Mouse (Mus musculus): Measurements from ENCODE around the gene Stat3.

Stat3 gene

DNA sequence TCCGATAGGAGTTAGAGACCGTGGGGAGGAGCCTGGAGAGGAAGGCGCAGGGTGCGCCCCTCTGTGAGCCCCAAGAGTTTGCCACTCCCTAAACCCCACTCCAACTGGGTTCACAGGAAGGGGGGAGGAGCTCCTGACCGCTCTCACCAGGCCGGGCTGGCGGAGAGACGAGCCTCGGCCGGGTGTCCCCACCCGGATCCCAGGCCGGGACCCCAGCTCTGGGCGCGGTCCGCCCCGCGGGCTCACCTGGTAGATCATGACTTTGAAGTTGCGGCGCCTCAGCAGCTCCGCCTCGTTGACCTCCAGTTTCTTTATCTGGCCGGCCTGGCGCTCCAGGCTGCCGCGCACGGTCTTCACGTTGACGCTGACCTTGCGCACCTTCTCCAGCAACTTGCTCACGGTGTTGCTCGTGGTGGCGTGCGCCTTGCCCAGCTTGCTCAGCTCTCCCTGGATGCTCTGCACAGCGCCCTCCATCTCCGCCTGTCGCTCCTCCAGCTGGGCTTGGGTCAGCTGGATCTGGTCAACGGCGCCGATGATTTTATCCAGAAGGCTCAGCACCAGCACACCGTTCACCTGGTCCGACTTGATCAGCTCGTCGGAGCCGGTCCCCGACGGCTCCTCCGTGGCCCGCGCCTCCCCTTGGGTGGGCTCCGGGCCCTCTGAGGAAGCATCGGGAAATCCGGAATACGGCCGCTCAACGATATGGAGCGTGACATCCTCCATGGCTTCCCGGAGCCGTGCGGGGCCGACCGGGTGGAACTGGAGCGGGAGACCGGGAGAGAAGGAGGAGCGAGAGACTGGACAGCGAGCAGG, 30.6 kb upstream of the Stat3 start:
- Histone ChIP-seq H3K36me3 (ENCODE audit: control insufficient read depth, insufficient read depth, low read length, poor library complexity, severe bottlenecking) (no peaks in the 10 kb centered on the region), H3K27me3 (ENCODE audit: control insufficient read depth, insufficient read depth, low read length, poor library complexity, severe bottlenecking) (peaks cover 3% of the 10 kb centered on the region; the same call in 1 of the 2 replicates)
- peak; percentile 29 for DNase-seq (ENCODE audit: low read depth, low spot score)

DNA sequence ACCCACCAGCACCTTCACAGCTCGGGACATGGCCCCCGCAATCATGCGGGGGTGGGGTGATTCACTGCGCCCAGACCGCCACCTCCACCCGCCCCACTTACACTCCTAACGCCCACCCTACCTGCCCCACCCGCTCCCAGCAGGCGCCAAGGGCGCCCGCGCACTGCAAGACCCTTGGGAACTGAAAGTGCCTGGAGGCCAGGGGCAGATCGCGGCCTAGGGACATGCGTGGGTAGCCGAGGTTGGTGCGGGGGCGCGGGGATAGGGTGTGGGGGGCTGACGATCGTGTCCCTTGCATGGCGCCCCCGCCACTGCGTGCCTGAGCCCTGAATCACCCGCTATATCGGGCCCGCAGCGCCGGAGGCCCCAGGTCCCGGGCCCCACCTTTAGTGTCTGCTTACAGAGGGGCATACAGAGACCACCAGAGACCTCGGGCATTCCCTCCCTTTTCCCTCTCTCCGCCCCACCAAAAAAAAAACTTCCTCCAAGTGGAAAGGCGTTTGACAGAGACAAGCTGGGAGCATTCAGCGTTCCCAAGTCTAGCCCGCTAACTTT, 29.9 kb upstream of the Stat3 start:
- peaks cover 3% of the 10 kb centered on the region; the same call in 1 of the 2 replicates for H3K27me3 ChIP-seq (ENCODE audit: control insufficient read depth, insufficient read depth, low read length, poor library complexity, severe bottlenecking)
- no peaks in the 10 kb centered on the region for H3K36me3 ChIP-seq (ENCODE audit: control insufficient read depth, insufficient read depth, low read length, poor library complexity, severe bottlenecking)
- DNase-seq (ENCODE audit: low read depth, low spot score) = no peak

DNA sequence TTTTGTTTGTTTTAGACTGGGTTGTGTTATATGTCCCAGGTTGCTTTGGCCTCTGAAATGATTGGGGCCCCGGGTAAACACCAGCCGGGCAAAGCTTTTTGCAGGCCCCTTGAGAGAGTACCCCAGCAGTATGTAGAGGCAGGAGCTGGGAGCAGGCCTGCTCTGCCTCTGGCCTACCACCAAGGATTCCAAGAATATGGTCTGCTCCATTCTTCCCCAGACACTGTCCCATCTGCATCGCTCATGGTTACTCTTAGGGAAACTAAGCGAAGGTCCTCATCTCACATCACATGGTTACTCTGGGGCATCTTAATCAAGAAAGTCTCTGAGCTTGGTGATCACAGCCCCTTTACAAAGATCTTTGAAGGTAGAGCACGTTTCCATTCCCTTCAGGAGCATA, 29.2 kb upstream of the Stat3 start:
- peaks cover 3% of the 10 kb centered on the region; the same call in 1 of the 2 replicates for H3K27me3 ChIP-seq (ENCODE audit: control insufficient read depth, insufficient read depth, low read length, poor library complexity, severe bottlenecking)
- no peaks in the 10 kb centered on the region for H3K36me3 ChIP-seq (ENCODE audit: control insufficient read depth, insufficient read depth, low read length, poor library complexity, severe bottlenecking)
- no peak for DNase-seq (ENCODE audit: low read depth, low spot score)

DNA sequence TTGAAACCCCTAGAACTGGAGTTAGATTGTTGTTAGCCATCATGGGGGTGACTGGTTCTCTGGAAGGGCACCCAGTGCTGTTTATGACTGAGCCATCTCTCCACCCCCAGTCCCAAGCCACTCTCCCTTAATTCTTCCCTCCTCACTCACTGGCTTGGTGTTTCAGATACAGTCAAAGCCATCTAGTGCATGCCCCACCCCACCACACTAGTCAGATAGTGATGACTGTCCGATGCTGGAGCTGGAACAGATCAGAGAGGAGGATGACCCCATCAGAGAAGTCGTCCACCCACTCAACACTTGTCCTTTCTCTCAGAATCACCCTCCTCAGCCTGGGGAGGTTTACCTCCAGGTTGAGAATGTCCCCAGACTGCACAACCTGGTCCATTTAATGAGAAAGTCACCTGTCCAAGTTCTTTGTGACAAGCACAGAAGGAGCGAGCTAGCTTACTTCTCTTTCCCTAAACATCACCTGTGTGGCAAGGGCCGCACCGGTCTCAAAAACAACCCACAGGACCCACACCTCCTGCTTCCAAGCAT, 28.6 kb upstream of the Stat3 start:
- no peaks in the 10 kb centered on the region for H3K36me3 ChIP-seq (ENCODE audit: control insufficient read depth, insufficient read depth, low read length, poor library complexity, severe bottlenecking)
- H3K27me3 ChIP-seq (ENCODE audit: control insufficient read depth, insufficient read depth, low read length, poor library complexity, severe bottlenecking) = 0 out of 2 replicates have a peak, but pooled peaks cover 1% of the 10 kb centered on the region
- no peak for DNase-seq (ENCODE audit: low read depth, low spot score)

DNA sequence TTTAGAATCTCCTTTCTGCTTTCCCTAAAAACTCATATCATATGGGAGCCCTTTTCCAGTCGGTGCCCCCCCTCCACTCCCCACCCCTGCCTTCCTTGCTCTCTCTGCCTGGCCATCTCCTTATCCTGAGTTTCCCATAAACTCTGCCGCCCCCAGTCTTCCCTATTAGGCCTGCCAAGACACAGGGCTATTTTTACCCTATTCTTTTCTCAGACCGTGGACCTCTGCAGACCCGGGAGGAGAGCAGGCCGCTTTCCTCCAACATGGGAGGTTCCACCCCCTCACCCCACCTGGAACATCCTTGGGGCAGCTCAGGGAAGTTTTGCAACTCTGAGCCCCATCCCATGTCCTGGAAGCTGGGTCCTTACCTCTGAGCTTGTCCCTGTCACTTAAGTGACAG, 28.0 kb upstream of the Stat3 start:
- Histone ChIP-seq H3K27me3 (ENCODE audit: control insufficient read depth, insufficient read depth, low read length, poor library complexity, severe bottlenecking) (0 out of 2 replicates have a peak, but pooled peaks cover 1% of the 10 kb centered on the region), H3K36me3 (ENCODE audit: control insufficient read depth, insufficient read depth, low read length, poor library complexity, severe bottlenecking) (no peaks in the 10 kb centered on the region)
- no peak for DNase-seq (ENCODE audit: low read depth, low spot score)

DNA sequence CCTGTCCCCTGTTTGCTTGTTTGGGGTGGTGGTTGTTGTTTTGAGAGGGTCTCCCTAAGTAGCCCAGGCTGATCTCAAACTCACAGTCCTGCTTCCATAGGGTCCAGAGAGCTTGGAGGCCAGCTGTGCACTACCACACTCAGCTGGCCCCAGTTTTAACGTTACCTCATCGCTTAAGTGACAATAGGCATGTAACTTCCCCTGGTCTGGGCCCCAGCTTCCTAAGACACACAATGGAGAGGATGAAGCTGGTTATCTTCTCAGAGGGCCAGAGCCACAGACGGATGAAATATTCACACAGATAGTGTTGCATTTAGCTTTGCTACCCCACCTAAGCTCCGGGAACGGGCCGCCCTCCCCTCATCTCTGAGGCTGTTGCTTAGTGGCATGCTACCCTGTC, 26.4 kb upstream of the Stat3 start:
- Histone ChIP-seq H3K36me3 (ENCODE audit: control insufficient read depth, insufficient read depth, low read length, poor library complexity, severe bottlenecking) (no peaks in the 10 kb centered on the region), H3K27me3 (ENCODE audit: control insufficient read depth, insufficient read depth, low read length, poor library complexity, severe bottlenecking) (0 out of 2 replicates have a peak, but pooled peaks cover 1% of the 10 kb centered on the region)
- no peak for DNase-seq (ENCODE audit: low read depth, low spot score)

DNA sequence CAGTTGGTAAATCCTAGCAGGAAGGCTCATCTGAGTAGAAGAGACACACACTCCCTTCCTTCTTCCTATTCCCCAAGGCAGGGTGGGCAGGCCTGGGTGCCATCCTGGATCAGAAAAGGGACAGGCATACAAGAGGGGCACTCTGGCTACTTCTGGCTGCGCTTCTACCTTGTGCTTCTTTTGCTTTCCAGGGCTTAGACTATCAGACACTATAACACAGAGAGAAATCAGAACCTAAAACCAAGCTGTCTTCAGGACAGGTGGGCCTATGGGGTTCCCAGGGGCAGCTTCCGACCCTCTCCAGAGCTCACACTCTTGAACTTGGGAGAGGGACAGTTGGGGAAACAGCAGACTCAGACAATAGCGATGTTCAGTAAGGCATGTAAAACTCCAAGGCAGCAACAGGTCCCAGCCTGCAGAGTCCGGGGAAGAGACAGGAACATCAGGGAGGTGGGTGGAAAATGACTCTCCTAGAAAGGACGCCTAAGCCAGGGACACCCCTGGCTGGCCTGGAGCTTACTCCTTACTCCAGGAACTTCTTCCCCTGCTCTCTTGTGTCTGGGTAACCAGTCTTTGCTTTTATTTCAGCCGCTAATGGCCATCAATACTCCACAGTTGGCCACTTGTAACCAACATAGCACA, 25.7 kb upstream of the Stat3 start:
- no peaks in the 10 kb centered on the region for H3K27me3 ChIP-seq (ENCODE audit: control insufficient read depth, insufficient read depth, low read length, poor library complexity, severe bottlenecking)

DNA sequence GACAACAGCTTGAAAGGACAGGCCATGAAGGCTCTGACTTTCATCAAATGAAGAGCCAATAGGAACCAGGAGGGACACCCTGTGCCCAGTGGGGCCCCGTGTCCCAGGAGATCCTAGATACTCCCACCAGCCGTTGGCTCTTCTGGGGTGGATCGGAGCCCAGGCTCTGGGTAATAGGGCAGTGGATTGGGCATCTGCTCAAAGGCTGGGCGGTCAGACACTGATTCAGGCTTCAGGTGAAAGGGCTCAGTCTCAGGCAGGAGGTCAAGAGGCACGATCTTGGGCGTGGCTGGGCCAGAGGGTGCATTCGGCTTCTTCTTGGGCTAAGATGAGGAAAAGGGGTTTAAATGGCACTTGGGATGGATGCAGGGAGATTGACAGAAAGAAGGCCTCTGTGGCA, 24.8 kb upstream of the Stat3 start:
- no peaks in the 10 kb centered on the region for H3K27me3 ChIP-seq (ENCODE audit: control insufficient read depth, insufficient read depth, low read length, poor library complexity, severe bottlenecking)
- H3K36me3 ChIP-seq (ENCODE audit: control insufficient read depth, insufficient read depth, low read length, poor library complexity, severe bottlenecking) = no peaks in the 10 kb centered on the region
- no peak for DNase-seq (ENCODE audit: low read depth, low spot score)

More for the DNA sequence above, 25.7 kb upstream of the Stat3 start:
- no peak for DNase-seq (ENCODE audit: low read depth, low spot score)
- no peaks in the 10 kb centered on the region for H3K36me3 ChIP-seq (ENCODE audit: control insufficient read depth, insufficient read depth, low read length, poor library complexity, severe bottlenecking)

DNA sequence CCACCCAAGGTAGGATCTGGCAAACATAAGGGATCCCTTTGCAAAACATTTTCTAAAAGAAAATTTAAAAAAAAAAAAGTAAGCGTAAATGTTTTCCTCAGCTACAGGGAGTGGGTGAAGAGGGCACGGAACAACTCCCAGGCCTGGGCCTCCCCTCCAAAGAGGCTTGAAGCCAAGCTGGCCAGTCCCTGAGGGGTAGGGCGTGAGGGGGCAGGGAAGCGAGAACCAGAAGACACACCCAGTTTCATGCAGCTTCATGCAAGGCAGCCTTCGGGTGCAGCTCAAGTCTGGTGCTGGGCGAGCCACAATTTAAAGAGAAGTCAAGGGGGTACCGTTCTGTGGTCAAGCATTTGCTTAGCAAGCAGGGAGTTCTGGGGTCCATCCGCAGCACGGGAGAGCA, 24.3 kb upstream of the Stat3 start:
- DNase-seq (ENCODE audit: low read depth, low spot score) = no peak
- Histone ChIP-seq H3K27me3 (ENCODE audit: control insufficient read depth, insufficient read depth, low read length, poor library complexity, severe bottlenecking) (no peaks in the 10 kb centered on the region), H3K36me3 (ENCODE audit: control insufficient read depth, insufficient read depth, low read length, poor library complexity, severe bottlenecking) (no peaks in the 10 kb centered on the region)

DNA sequence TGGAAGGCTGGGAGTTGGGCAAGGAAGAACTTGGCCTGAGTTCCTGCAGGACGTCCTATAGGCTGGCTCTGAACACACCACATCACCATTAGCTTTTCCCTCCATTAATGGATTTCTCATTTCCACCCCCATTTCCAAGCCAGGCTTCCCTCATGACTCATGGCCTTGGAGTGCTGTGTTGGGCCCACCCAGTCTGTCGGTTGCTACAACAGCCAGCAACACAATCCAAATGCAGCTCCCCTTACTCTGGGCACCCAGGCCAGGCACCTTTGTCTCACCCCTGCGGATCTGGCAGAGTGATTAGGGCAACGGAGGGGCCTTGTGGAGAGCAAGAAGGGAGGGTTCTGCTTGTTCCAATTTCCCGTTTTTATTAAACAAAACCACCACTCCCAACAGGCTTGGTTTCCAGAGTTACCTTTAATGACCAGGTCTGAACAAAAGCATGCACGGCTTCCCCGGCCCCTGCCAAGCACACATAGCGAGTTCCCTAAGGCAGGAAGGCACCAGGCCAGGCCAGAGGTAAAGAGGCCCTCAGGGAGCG, 23.1 kb upstream of the Stat3 start:
- Histone ChIP-seq H3K36me3 (ENCODE audit: control insufficient read depth, insufficient read depth, low read length, poor library complexity, severe bottlenecking) (no peaks in the 10 kb centered on the region), H3K27me3 (ENCODE audit: control insufficient read depth, insufficient read depth, low read length, poor library complexity, severe bottlenecking) (no peaks in the 10 kb centered on the region)
- DNase-seq (ENCODE audit: low read depth, low spot score) = no peak

DNA sequence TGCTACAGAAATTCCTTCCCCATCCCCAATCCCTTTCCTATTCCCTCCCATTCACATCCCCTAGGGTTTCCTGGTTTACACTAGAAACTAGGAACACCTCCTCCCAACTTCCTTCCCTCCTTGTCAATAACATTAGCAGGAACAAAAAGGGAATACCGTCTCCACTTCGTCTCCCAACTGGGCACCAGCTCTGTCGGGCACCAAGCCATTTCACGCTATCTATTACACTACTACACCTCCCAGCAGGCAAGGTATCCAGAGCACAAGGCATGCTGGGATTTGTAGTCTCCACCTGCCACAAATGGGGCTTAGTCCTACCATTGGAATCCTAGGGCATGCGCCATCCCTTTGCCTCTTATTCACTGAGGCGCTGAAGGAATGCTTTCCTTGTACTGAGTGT, 21.2 kb upstream of the Stat3 start:
- no peaks in the 10 kb centered on the region for H3K36me3 ChIP-seq (ENCODE audit: control insufficient read depth, insufficient read depth, low read length, poor library complexity, severe bottlenecking)
- no peak for DNase-seq (ENCODE audit: low read depth, low spot score)
- H3K27me3 ChIP-seq (ENCODE audit: control insufficient read depth, insufficient read depth, low read length, poor library complexity, severe bottlenecking) = no peaks in the 10 kb centered on the region

DNA sequence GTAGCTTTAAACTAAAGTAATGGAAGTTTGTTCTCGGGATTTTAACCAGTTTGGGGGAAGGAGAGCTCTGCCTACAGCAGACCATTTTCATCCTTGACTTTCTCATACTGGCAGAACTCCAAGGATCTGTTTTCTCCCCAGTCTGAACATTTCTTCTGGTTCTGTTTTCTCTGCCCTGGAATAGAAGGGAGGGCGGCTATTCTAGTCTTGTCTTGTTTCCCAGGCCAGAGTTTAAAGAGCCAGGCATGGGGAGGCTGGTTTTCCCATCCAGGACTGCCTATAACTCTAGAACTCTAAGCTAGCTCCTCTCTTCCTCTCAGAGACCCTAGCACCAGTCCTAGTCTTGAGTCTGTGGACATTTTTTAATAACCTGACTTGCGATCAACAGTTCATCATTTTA, 20.5 kb upstream of the Stat3 start:
- DNase-seq (ENCODE audit: low read depth, low spot score) = no peak
- Histone ChIP-seq H3K27me3 (ENCODE audit: control insufficient read depth, insufficient read depth, low read length, poor library complexity, severe bottlenecking) (no peaks in the 10 kb centered on the region), H3K36me3 (ENCODE audit: control insufficient read depth, insufficient read depth, low read length, poor library complexity, severe bottlenecking) (no peaks in the 10 kb centered on the region)

DNA sequence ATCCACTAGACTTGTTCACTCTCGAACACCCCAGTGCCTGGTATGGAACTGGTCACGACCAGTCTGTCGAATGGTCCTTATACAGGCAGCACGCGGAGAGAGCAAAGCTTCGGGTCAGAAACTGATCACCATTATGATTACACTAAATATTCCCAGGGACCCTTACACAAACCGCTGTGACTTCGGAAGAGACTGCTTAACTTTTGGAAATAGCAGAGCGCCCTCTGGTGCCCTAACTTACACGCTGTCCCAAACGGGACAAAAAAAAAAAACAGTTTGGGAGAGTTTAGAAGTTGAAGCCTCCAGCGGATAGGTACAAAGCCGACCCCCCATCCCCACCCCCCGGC, 20.1 kb upstream of the Stat3 start:
- peak; percentile 82 for DNase-seq (ENCODE audit: low read depth, low spot score)
- H3K36me3 ChIP-seq (ENCODE audit: control insufficient read depth, insufficient read depth, low read length, poor library complexity, severe bottlenecking) = no peaks in the 10 kb centered on the region
- no peaks in the 10 kb centered on the region for H3K27me3 ChIP-seq (ENCODE audit: control insufficient read depth, insufficient read depth, low read length, poor library complexity, severe bottlenecking)

DNA sequence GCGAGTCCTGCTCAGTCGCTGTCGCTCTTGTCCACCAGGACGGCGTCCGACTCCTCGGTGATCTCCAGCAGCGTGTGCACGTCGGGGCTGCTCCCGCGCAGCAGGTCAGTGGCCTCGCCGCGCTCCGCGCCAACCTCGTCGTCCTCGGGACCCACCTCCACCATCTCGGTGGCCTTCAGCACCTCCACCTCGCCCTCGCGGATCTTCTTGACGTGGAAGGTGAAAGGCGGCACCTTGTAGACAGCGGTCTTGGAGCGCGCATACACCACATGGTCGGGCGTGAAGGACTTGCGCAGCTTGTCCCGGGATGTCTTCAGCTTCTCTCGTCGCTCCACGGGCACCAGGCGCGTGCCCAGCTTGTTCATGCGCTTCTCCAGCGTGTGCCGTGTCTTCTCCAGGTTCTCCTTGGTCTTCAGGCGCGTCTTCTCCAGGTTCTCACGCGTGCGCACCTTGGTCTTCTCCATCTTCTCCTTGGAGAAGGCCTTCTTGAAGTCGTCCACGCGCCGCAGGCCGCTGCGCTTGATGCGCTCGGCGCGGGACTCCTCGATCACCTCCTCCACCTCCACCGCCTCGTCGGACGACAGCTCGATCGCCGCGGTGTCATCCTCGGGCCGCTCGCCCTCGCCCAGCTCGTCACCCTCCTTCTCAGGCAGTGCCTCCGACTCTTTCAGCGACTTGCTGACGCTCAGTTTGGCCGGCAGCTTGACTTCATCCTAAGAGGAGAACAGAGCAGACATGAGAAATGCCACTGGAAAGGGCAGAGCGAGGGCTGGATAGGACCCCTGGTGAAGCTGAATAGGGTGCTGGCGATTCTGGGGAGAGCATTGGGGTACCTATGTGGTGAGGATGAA, 19.5 kb upstream of the Stat3 start:
- DNase-seq (ENCODE audit: low read depth, low spot score) = no peak
- H3K27me3 ChIP-seq (ENCODE audit: control insufficient read depth, insufficient read depth, low read length, poor library complexity, severe bottlenecking) = no peaks in the 10 kb centered on the region

More for the DNA sequence above, 19.5 kb upstream of the Stat3 start:
- no peaks in the 10 kb centered on the region for H3K36me3 ChIP-seq (ENCODE audit: control insufficient read depth, insufficient read depth, low read length, poor library complexity, severe bottlenecking)

All from splenic B cell, adult 2 months (primary cell).